Mouse (Mus musculus): Measurements from ENCODE around the gene Igfbp4. TPM values are rescaled to one million over a fixed set of nuclear protein-coding genes. Genes with fewer than 3 reads are reported as not detected.
A peak's percentile ranks its signal among the peaks of the same experiment; 100 is the strongest.

The Igfbp4 gene
- polyA plus RNA-seq, 1 experiment from 2014 or later = 145 TPM

- Histone ChIP-seq H3K9ac (peak within 1 kb of the TSS; percentile 14; the same call in 1 of the 2 replicates), H3K4me2 (peak within 1 kb of the TSS; percentile 62), H3K9me3 (no peaks in the 10 kb centered on the region), H3K4me3 (peak within 1 kb of the TSS; percentile 54), H3K27ac (replicated peaks) (peak within 1 kb of the TSS; percentile 25), H3K27me3 (no peaks in the 10 kb centered on the region), H3K36me3 (no peaks in the 10 kb centered on the region), H3K4me1 (replicated peaks) (peaks cover 15% of the 10 kb centered on the region)
- WGBS = under 1% methylated on average over 54 of the region's 54 CpGs
- ATAC-seq (ENCODE audit: low FRiP score, low read depth) = peak; percentile 97
These were observed 17.3 kb upstream of the Igfbp4 start, which contains the start of gene Top2a for GRCm38 (mm10) chr11:99023500-99024467. TSS of gene Top2a (minus strand) at chr11:99024189.

GRCm38 (mm10) chr11:99024468-99025134 is 16.4 kb upstream of the Igfbp4 start:
- Histone ChIP-seq H3K4me3 (peak overlapping the region; percentile 54), H3K27ac (replicated peaks) (peak overlapping the region; percentile 25), H3K9me3 (no peaks in the 10 kb centered on the region), H3K4me2 (peak overlapping the region; percentile 62), H3K36me3 (no peaks in the 10 kb centered on the region), H3K9ac (no peak overlapping the region), H3K27me3 (no peaks in the 10 kb centered on the region), H3K4me1 (replicated peaks) (peaks cover 15% of the 10 kb centered on the region)
- ATAC-seq (ENCODE audit: low FRiP score, low read depth) = peak; percentile 40; the same call in 1 of the 2 replicates
- WGBS = 43% methylated on average over 18 of the region's 18 CpGs

GRCm38 (mm10) chr11:99025878-99026277 is 15.2 kb upstream of the Igfbp4 start:
- H3K4me2 ChIP-seq = no peak overlapping the region
- peaks cover 15% of the 10 kb centered on the region for H3K4me1 ChIP-seq (replicated peaks)
- no peak overlapping the region for H3K4me3 ChIP-seq
- no peaks in the 10 kb centered on the region for H3K36me3 ChIP-seq
- WGBS = 80% methylated on average over 6 of the region's 6 CpGs
- no peak overlapping the region for H3K27ac ChIP-seq (replicated peaks)
- no peaks in the 10 kb centered on the region for H3K9me3 ChIP-seq
- H3K27me3 ChIP-seq = no peaks in the 10 kb centered on the region
- no peak for ATAC-seq (ENCODE audit: low FRiP score, low read depth)
- no peak overlapping the region for H3K9ac ChIP-seq

- Histone ChIP-seq H3K4me1 (replicated peaks) (peaks cover 15% of the 10 kb centered on the region), H3K4me3 (no peak overlapping the region), H3K36me3 (no peaks in the 10 kb centered on the region), H3K9me3 (no peaks in the 10 kb centered on the region), H3K27ac (replicated peaks) (no peak overlapping the region), H3K4me2 (no peak overlapping the region), H3K9ac (no peak overlapping the region), H3K27me3 (no peaks in the 10 kb centered on the region)
- ATAC-seq (ENCODE audit: low FRiP score, low read depth) = no peak
- WGBS = 84% methylated on average over 12 of the region's 12 CpGs
These were observed 14.1 kb upstream of the Igfbp4 start for GRCm38 (mm10) chr11:99026899-99027440.

GRCm38 (mm10) chr11:99035350-99035749 is 5.7 kb upstream of the Igfbp4 start:
- H3K27me3 ChIP-seq = no peaks in the 10 kb centered on the region
- 70% methylated on average over 4 of the region's 4 CpGs for WGBS
- no peak overlapping the region for H3K4me2 ChIP-seq
- no peaks in the 10 kb centered on the region for H3K9me3 ChIP-seq
- H3K27ac ChIP-seq (replicated peaks) = no peak overlapping the region
- no peak overlapping the region for H3K4me3 ChIP-seq
- H3K4me1 ChIP-seq (replicated peaks) = peaks cover 5% of the 10 kb centered on the region
- H3K9ac ChIP-seq = no peak overlapping the region
- H3K36me3 ChIP-seq = no peaks in the 10 kb centered on the region
- no peak for ATAC-seq (ENCODE audit: low FRiP score, low read depth)

- H3K27me3 ChIP-seq = no peaks in the 10 kb centered on the region
- H3K4me3 ChIP-seq = no peak overlapping the region
- H3K9ac ChIP-seq = no peak overlapping the region
- no peak for ATAC-seq (ENCODE audit: low FRiP score, low read depth)
- WGBS = 89% methylated on average over 6 of the region's 6 CpGs
- no peaks in the 10 kb centered on the region for H3K9me3 ChIP-seq
- peaks cover 13% of the 10 kb centered on the region for H3K4me1 ChIP-seq (replicated peaks)
- no peak overlapping the region for H3K4me2 ChIP-seq
- no peaks in the 10 kb centered on the region for H3K36me3 ChIP-seq
- no peak overlapping the region for H3K27ac ChIP-seq (replicated peaks)
These were observed 4.8 kb upstream of the Igfbp4 start for GRCm38 (mm10) chr11:99036254-99036653.

- H3K27ac ChIP-seq (replicated peaks) = peak overlapping the region; percentile 77
- ATAC-seq (ENCODE audit: low FRiP score, low read depth) = peak; percentile 86
- WGBS = under 1% methylated on average over 15 of the region's 15 CpGs
- peak overlapping the region; percentile 61 for H3K4me3 ChIP-seq
- H3K9me3 ChIP-seq = no peaks in the 10 kb centered on the region
- no peaks in the 10 kb centered on the region for H3K36me3 ChIP-seq
- peaks cover 25% of the 10 kb centered on the region for H3K4me1 ChIP-seq (replicated peaks)
- H3K4me2 ChIP-seq = peak overlapping the region; percentile 94
- H3K27me3 ChIP-seq = no peaks in the 10 kb centered on the region
- peak overlapping the region; percentile 71 for H3K9ac ChIP-seq
These were observed 1.3 kb upstream of the Igfbp4 start for GRCm38 (mm10) chr11:99039782-99040181.

GRCm38 (mm10) chr11:99040346-99040974 is 584 bp upstream of the Igfbp4 start:
- ATAC-seq (ENCODE audit: low FRiP score, low read depth) = peak; percentile 9; the same call in 1 of the 2 replicates
- no peaks in the 10 kb centered on the region for H3K27me3 ChIP-seq
- peak overlapping the region; percentile 94 for H3K4me2 ChIP-seq
- H3K9me3 ChIP-seq = no peaks in the 10 kb centered on the region
- peak overlapping the region; percentile 71 for H3K9ac ChIP-seq
- H3K4me3 ChIP-seq = peak overlapping the region; percentile 61
- 2% methylated on average over 17 of the region's 17 CpGs for WGBS
- H3K27ac ChIP-seq (replicated peaks) = peak overlapping the region; percentile 77
- H3K36me3 ChIP-seq = no peaks in the 10 kb centered on the region
- peaks cover 25% of the 10 kb centered on the region for H3K4me1 ChIP-seq (replicated peaks)

GRCm38 (mm10) chr11:99041841-99042780 is 1.1 kb downstream of the Igfbp4 start:
- Histone ChIP-seq H3K36me3 (no peaks in the 10 kb centered on the region), H3K27ac (replicated peaks) (peak overlapping the region; percentile 77)
- ATAC-seq (ENCODE audit: low FRiP score, low read depth) = no peak

GRCm38 (mm10) chr11:99042834-99043431 is 1.9 kb downstream of the Igfbp4 start:
- H3K9me3 ChIP-seq = no peaks in the 10 kb centered on the region
- WGBS = 48% methylated on average over 12 of the region's 12 CpGs
- peak overlapping the region; percentile 94 for H3K4me2 ChIP-seq
- no peak for ATAC-seq (ENCODE audit: low FRiP score, low read depth)
- peak overlapping the region; percentile 32 for H3K9ac ChIP-seq
- H3K4me3 ChIP-seq = 0 out of 2 replicates have a peak overlapping the region, but pooled peaks have one; percentile 4
- H3K27ac ChIP-seq (replicated peaks) = peak overlapping the region; percentile 21
- no peaks in the 10 kb centered on the region for H3K27me3 ChIP-seq
- H3K4me1 ChIP-seq (replicated peaks) = peaks cover 40% of the 10 kb centered on the region
- no peaks in the 10 kb centered on the region for H3K36me3 ChIP-seq

More at GRCm38 (mm10) chr11:99041841-99042780, 1.1 kb downstream of the Igfbp4 start:
- Histone ChIP-seq H3K4me3 (peak overlapping the region; percentile 61), H3K27me3 (no peaks in the 10 kb centered on the region), H3K9ac (peak overlapping the region; percentile 71), H3K9me3 (no peaks in the 10 kb centered on the region), H3K4me2 (peak overlapping the region; percentile 94), H3K4me1 (replicated peaks) (peaks cover 32% of the 10 kb centered on the region)
- 59% methylated on average over 16 of the region's 16 CpGs for WGBS

Data from hindbrain, embryonic 15.5 days (tissue).